Mouse (Mus musculus): Measurements from ENCODE around the gene Mta1.
A peak's percentile ranks its signal among the peaks of the same experiment; 100 is the strongest.

Gene Mta1

DNA sequence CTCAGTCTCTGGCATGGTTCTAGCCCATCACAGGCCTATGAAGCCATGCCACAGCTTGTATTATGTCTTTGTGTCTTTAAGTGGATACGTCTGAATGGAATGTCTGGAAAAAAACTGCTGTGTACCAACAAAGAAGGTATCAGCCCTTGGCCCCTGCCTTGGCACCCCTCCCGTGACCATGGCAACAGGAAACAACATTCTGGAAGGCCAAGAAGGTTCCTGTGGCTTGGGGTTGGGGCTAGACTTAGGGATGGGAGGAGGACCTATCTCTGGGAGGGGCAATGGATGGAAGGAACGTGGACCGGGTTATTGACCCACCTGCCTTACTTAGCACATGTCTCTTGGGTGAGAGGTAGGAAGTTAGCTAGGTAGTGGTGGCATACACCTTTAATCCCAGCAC, 51.3 kb downstream of the Mta1 start:
- no peak for DNase-seq (ENCODE audit: low spot score)

DNA sequence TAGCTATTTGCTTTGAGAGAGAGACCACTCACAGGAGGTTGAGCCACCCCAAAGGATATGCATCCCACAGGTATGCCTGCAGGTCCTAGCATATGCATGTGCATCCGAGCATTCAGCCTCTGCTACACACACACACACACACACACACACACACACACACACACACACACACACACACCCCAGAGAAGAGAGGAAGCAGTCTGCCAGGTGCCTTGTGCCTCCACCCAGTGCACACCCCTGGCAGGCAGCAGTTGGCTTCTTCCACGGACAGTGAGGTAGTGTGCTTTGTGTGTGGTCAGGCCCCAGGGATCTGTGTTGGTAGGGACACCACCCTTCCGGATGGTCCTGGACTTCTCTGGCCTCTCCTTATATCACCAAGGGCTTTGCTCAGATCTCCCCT, 51.8 kb downstream of the Mta1 start:
- DNase-seq (ENCODE audit: low spot score) = no peak

- no peak for DNase-seq (ENCODE audit: low spot score)
Measured at GRCm38 (mm10) chr12:113150591-113150990, 52.5 kb downstream of the Mta1 start.

GRCm38 (mm10) chr12:113151046-113151445, 53.0 kb downstream of the Mta1 start:
- no peak for DNase-seq (ENCODE audit: low spot score)

- peak; percentile 61 for DNase-seq (ENCODE audit: low spot score)
Measured at GRCm38 (mm10) chr12:113151661-113152271, 53.7 kb downstream of the Mta1 start.

DNA sequence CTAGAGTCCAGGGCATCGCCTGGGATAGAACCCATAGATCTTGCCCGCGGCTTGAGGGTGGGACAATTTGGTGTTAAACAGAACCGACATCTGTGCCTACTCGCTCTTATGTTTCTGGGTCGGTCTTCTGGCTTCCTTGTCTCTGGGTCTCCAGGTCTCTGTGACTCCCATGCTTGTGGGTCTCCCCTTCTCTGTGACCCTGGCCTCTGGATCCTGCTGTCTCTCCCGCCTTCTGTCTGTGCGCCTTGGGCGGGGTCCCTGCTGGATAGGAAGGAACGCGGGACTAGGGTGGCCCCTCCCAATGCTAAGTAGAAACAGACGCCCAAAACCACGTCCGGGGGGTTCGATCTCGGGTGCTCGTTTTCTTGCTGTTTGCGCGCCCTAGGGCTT, 54.2 kb downstream of the Mta1 start:
- DNase-seq (ENCODE audit: low spot score) = peak; percentile 44

- DNase-seq (ENCODE audit: low spot score) = no peak
Measured at GRCm38 (mm10) chr12:113152991-113153525, 55.0 kb downstream of the Mta1 start.

DNA sequence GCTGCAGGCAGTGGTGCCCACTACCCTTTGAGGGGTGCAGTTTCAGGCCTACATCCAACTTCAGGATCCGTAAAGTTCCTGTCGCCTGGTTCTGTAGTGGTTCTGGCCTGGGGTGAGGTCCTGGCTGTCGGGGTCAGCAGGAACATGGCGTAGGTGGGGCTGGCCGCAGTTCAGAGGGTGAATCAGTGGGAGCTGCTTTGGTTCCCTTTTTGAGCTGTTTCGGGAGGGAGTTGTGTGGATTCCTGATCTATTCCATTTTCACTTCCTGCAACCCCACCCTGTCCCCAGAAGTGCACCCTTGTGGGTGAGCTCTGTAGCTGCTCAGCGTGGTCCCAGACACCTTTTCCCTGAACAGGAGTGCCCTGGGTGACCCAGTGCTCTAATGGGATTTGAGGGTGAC, 55.9 kb downstream of the Mta1 start:
- peak; percentile 33 for DNase-seq (ENCODE audit: low spot score)

DNA sequence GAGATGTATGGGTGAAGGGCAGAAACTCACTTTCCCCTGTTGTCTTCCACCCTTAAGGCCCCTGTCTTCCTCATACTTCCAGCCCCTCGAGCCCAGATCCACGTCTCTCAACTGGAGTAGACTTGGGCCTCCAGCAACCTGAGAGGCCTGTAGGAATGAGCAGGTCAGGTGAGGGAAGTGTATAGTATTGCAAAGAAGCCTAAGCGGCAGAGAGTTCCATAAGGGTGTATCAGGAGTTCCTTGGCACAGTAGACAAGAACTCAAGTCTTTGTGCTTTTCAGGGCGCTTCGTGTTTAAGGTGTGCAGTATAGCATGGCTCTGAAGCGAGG, 56.6 kb downstream of the Mta1 start:
- DNase-seq (ENCODE audit: low spot score) = no peak

DNA sequence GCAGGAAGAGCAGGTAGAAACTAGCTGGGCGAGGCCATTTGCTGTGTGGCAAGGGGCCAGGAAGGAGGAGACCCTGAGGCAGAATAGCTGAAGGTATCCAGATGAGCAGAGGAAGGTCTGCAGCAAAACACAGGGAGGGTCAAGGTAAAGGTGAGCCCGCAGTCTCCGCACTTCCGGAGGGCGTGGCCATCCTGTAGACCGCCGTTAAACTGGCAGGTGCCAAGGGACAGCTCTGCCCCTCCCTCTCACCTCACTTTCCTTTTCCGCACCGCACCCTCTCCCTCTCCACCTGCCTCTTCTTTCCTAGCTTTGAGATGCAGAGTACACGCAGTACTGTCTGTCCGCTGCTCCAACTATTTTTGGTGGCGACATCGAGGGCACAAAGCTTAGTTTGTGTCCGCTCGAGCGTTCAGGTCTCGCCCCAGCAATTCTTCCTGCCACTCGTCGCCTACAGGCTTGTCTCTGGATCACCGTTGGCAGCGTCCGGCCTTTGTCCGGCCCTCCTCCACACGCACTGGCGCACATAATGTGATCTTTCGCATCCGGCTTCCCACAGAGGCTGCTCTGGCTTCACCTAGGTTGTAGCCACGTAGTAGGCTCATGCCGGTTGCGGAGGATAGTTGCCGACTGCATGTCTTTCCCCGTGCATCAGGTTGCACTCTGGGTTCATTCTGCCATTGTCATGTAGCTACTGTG, 57.1 kb downstream of the Mta1 start:
- peak; percentile 73 for DNase-seq (ENCODE audit: low spot score)

GRCm38 (mm10) chr12:113155887-113156539, 57.9 kb downstream of the Mta1 start, which contains the start of gene Tedc1:
Tedc1 (plus strand) TSS chr12:113156421.
- peak; percentile 100 for DNase-seq (ENCODE audit: low spot score)

- no peak for DNase-seq (ENCODE audit: low spot score)
Measured at GRCm38 (mm10) chr12:113156540-113156929, 58.5 kb downstream of the Mta1 start.

GRCm38 (mm10) chr12:113157002-113157401, 58.9 kb downstream of the Mta1 start:
- DNase-seq (ENCODE audit: low spot score) = no peak

DNA sequence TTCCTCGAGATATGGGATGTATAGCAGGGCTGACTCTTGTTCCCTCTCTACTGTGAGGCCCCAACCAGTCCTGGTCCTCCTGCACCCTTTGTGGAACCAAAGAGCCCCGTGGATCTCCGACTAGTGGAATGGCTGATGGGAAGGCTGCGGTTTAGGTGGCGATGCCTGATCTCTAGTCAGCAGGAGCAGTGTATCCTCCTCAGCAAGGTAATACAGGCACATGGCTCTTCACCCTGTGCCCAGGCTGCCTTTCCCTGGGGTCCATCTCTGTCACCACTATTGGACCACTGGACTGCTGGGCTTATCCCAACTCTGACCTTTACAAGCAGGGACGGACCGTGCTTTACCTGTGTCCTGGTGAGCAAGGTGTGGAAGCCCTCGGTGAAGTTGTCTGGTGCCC, 59.4 kb downstream of the Mta1 start:
- DNase-seq (ENCODE audit: low spot score) = no peak

- DNase-seq (ENCODE audit: low spot score) = no peak
Measured at GRCm38 (mm10) chr12:113157971-113158370, 59.9 kb downstream of the Mta1 start.

DNA sequence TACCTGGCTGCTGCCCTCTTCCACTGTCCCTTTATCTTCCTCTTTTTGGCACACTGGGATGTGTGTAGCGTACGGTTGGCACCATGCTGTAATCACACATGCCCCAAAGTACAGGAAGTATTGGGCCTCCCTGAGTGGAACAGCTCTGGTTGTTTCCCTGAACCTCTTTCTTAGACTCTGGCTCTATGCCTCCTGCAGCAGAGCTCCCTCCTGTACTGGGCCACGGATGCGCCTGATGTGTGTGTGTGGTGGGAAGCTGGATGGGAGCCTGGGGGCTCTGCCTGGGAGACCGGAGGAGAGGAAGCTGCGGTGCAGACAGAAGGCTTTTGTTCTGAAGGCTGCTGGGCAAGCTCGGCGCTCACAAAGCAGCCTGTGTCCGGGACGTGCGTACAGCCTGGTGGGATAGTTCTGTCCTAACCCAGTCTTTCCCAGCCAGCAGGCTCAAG, 65.5 kb downstream of the Mta1 start:
- DNase-seq (ENCODE audit: low spot score) = no peak

DNA sequence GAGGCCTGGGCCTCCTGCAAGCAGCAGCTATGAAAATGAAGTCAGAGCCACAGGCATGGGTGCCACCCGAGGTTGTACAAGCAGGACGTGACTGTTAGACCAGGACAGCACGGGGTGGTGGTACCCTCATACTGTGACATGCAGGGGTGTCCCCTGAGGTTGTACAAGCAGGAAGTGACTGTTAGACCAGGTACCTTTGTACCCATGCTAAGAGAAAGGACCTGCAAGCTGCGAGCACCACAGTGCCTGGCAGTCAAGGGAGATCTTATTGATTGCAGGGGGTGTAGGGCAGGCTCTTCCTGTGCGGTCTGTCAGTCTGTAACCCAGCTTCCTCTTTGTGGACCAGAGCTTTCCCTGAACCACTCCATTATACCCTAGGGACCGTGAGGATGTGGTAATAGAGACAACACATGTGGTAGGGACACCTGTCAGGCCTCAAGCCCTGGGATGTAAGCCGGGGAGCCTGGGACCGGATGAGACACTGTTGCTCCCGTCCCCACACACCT, 70.0 kb downstream of the Mta1 start:
- no peak for DNase-seq (ENCODE audit: low spot score)

GRCm38 (mm10) chr12:113176960-113177725, 79.1 kb downstream of the Mta1 start:
- no peak for DNase-seq (ENCODE audit: low spot score)

DNA sequence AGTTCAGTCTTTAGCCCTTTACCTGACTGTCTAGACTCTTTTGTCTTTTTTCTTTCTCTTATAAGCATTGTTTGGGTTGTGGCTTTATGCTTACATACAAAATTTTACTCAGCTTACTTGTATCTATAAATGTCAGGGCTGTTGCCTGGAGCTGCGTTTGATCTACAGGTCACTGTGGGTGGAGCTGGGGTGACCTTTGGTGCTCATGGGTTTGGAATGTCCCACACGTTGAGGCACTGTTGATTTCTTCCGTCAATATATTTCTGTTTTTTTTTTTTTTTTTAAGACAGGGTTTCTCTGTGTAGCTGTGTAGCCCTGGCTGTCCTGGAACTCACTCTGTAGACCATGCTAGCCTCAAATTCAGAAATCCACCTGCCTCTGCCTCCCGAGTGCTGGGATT, 82.9 kb downstream of the Mta1 start:
- DNase-seq (ENCODE audit: low spot score) = no peak

GRCm38 (mm10) chr12:113184945-113185344, 86.9 kb downstream of the Mta1 start:
- no peak for DNase-seq (ENCODE audit: low spot score)

DNA sequence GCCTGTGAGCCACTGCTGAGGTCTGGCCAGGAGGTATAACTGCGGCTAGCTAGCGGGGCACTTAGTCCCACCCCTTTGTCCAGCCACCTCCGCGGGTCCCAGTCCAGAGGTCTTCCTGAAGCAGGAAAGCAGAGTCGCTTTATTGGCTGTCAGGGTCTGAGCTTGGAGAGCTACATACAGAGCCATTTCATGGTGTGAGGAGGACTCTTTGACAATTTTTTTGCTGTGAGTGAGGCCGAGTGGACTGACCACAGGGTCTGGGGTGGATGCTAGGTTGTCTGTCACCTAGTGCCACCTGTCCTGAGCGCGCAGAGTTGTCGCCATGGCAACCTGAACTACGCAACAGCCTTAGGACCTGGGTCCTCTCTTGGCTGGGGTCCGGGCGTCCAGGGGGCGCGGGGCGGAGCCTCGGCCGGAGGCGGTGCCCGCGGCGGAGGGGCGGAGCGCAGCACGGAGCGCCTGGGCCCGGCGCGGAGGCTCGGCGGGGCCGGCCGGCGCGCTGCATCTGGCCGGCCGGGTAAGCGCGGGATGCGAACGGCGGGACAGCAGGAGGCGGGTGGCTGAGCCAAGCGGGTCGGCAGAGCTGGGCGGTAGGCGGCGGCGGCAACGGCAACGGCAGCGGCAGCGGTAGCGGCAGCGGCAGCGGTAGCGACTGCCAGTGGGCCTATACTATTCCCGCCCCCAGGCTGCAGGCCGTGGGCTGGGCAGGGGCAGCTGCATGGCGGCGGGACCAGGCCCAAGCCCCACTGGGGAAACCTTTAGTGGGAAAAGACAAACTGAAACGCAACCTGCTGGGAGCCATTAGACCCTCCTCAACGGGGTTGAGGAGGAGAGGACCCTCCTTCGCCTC, 87.6 kb downstream of the Mta1 start, which contains the start of gene Tmem121:
Tmem121 (plus strand) TSS at position 489 of the 850 bp plus-strand sequence.
- no peak for DNase-seq (ENCODE audit: low spot score)
